Mouse (Mus musculus) adrenal gland, adult 10 weeks (tissue): Measurements from ENCODE around the gene Gm8050. TPM values are rescaled to one million over a fixed set of nuclear protein-coding genes. Genes with fewer than 3 reads are reported as not detected.

Source experiments
- polyA plus RNA-seq: library from polyadenylated mRNA; stranded (reverse); fragments of 350-450 nt; fragmentation: Illumina TruSeq; extraction: RNeasy Lipid Tissue Mini Kit (QIAGEN cat#74804); gene quantifications from one replicate; pipeline ENCODE4 v1.2.3, GENCODE M21; 2014; ENCODE audit warnings: low read depth, low replicate concordance

The Gm8050 gene
- polyA plus RNA-seq: not detected

DNA sequence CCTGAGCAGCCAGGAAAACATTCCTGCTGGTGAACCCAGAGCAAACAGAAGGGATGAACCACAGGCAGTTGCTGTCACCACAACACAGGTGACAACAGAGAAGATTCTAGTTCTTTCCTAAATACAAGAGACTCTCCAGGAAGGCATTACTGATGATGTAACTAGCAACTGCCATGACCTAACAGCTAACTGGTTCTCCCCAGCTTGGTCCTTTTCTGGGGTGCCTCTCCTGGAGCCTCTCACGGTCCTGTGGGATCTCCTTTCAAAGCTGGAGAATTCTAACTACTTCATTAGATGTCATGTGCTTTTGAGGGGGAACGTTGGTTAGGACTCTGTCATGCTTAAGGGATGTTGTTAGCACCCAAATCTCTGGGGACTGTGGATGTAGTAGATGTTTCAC is at the start of gene Gm8050:
Gene Gm8050, minus strand, starts transcription at position 101 of the 400 bp plus-strand sequence.

DNA sequence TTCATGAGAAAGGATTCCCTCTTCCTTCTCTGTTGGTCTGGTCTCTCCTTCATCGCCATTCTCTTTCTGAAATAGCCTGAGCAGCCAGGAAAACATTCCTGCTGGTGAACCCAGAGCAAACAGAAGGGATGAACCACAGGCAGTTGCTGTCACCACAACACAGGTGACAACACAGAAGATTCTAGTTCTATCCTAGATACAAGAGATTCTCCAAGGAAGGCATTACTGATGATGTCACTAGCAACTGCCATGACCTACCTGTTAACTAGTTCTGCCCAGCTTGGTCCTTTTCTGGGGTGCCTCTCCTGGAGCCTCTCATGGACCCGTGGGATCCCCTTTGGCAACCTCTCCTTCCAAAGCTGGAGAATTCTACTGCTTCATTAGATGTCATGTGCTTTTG is 22.2 kb upstream of the Gm8050 start, which contains the start of gene Gm3636:
Gene Gm3636, minus strand, starts transcription at position 101 of the 400 bp plus-strand sequence.

DNA sequence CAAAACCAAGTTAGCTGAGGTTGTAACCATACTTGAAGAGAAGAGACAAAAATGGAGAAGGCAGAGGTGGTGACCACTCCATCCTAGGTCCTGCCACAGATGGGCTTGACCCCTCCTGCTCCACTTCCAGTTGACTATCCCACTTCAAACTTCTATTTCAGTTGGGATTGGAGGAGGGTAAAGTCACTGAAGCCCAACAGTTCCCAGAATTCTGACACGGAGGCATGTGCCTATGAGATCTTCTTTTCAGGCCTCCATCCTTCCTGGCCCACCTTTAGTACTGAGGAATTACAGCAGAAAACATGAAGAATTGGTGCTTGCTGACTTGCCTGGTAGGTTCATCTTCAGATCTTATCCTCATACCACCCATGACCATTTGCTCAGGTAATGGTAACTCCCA is 36.0 kb downstream of the Gm8050 start, which contains the start of gene Gm10251:
Gene Gm10251, minus strand, starts transcription at position 101 of the 400 bp plus-strand sequence.

Other genes with a start within 250 kb of the Gm8050 start
- gene Gm8356, start 183.0 kb downstream of the Gm8050 start, polyA plus RNA-seq: not detected
- not detected for gene Gm3629, start 129.6 kb downstream of the Gm8050 start, polyA plus RNA-seq
- gene Gm3460, start 97.8 kb downstream of the Gm8050 start, polyA plus RNA-seq: not detected
- gene Gm10251, start 36.1 kb downstream of the Gm8050 start, polyA plus RNA-seq: not detected
- gene Gm3636, start 22.1 kb upstream of the Gm8050 start, polyA plus RNA-seq: 1.5 TPM
- not detected for gene Gm8362, start 54.2 kb upstream of the Gm8050 start, polyA plus RNA-seq
- not detected for gene Gm3642, start 120.1 kb upstream of the Gm8050 start, polyA plus RNA-seq
- gene Gm3667, start 169.7 kb upstream of the Gm8050 start, polyA plus RNA-seq: not detected